Mouse (Mus musculus) megakaryocyte, embryonic 14.5 days (primary cell): ENCODE results near the gene Traf4. TPM values are rescaled to one million over a fixed set of nuclear protein-coding genes. Genes with fewer than 3 reads are reported as not detected.
"Not testable (repeated sequence)": the region's sequence is repeated elsewhere in the genome, so short reads cannot be mapped to it uniquely, and the experiment has no call there.

Source experiments
- H3K27me3 ChIP-seq: replicated peaks from 2 replicates; pipeline ENCODE3; 2012; ENCODE audit warnings: inconsistent platforms
- H3K36me3 ChIP-seq: replicated peaks from 2 replicates; pipeline ENCODE3; 2012; ENCODE audit warnings: low read length, inconsistent platforms, mixed read lengths
- H3K4me1 ChIP-seq: 2 replicates; pipeline ENCODE4 v1.6.1; 2012; ENCODE audit warnings: inconsistent platforms
- H3K4me3 ChIP-seq: replicated peaks from 2 replicates; pipeline ENCODE3; 2012; ENCODE audit warnings: moderate library complexity, mild to moderate bottlenecking, inconsistent platforms
- H3K9me3 ChIP-seq: 2 replicates; pipeline ENCODE4 v1.6.1; 2012; ENCODE audit warnings: inconsistent platforms
- FLI1 ChIP-seq: IDR thresholded peaks from 2 replicates; pipeline ENCODE4 v1.6.1; 2012; ENCODE audit warnings: low read length, inconsistent platforms, mixed read lengths
- GATA1 ChIP-seq: IDR thresholded peaks from 3 replicates; pipeline ENCODE4 v1.6.1; 2012; ENCODE audit warnings: mixed read lengths, low read length, inconsistent platforms, borderline replicate concordance
- polyA plus RNA-seq: library from polyadenylated mRNA; stranded (reverse); fragments of >175 nt; gene quantifications from 2 replicates; pipeline ENCODE4 v1.2.3, GENCODE M21; 2012; ENCODE audit warnings: low replicate concordance; ENCODE audit not compliant: insufficient read depth

Traf4 gene
- polyA plus RNA-seq, 1 experiment: 6.3 TPM

- H3K36me3 ChIP-seq: no peaks in the 10 kb centered on the region
- peaks cover 30% of the 10 kb centered on the region for H3K27me3 ChIP-seq
- H3K4me3 ChIP-seq: peak overlapping the region; percentile 91
- no peak for TF ChIP-seq FLI1
- no peak for TF ChIP-seq GATA1
- peaks cover 33% of the 10 kb centered on the region for H3K4me1 ChIP-seq
- peaks cover 9% of the 10 kb centered on the region for H3K9me3 ChIP-seq
Observed at GRCm38 (mm10) chr11:78195101-78195863, 29.9 kb upstream of the Traf4 start.

- Histone ChIP-seq H3K9me3 (peaks cover 9% of the 10 kb centered on the region), H3K36me3 (no peaks in the 10 kb centered on the region), H3K27me3 (peaks cover 37% of the 10 kb centered on the region), H3K4me3 (peak overlapping the region; percentile 91), H3K4me1 (peaks cover 37% of the 10 kb centered on the region)
- TF ChIP-seq GATA1 (no peak), FLI1 (no peak)
Observed at GRCm38 (mm10) chr11:78194411-78195100, 29.2 kb upstream of the Traf4 start.

GRCm38 (mm10) chr11:78193113-78193512, 27.7 kb upstream of the Traf4 start, which contains the start of gene Proca1:
Proca1 (plus strand) TSS chr11:78193392.
- Histone ChIP-seq H3K4me1 (peaks cover 52% of the 10 kb centered on the region), H3K4me3 (peak within 1 kb of the TSS; percentile 91), H3K27me3 (peaks cover 52% of the 10 kb centered on the region), H3K9me3 (peaks cover 9% of the 10 kb centered on the region), H3K36me3 (no peaks in the 10 kb centered on the region)
- TF ChIP-seq GATA1: no peak
- no peak for TF ChIP-seq FLI1

- no peak overlapping the region for H3K4me3 ChIP-seq
- H3K9me3 ChIP-seq: peaks cover 9% of the 10 kb centered on the region
- TF ChIP-seq GATA1: no peak
- TF ChIP-seq FLI1: no peak
- peaks cover 34% of the 10 kb centered on the region for H3K4me1 ChIP-seq
- no peaks in the 10 kb centered on the region for H3K36me3 ChIP-seq
- H3K27me3 ChIP-seq: peaks cover 68% of the 10 kb centered on the region
Observed at GRCm38 (mm10) chr11:78190041-78190440, 24.7 kb upstream of the Traf4 start.

DNA sequence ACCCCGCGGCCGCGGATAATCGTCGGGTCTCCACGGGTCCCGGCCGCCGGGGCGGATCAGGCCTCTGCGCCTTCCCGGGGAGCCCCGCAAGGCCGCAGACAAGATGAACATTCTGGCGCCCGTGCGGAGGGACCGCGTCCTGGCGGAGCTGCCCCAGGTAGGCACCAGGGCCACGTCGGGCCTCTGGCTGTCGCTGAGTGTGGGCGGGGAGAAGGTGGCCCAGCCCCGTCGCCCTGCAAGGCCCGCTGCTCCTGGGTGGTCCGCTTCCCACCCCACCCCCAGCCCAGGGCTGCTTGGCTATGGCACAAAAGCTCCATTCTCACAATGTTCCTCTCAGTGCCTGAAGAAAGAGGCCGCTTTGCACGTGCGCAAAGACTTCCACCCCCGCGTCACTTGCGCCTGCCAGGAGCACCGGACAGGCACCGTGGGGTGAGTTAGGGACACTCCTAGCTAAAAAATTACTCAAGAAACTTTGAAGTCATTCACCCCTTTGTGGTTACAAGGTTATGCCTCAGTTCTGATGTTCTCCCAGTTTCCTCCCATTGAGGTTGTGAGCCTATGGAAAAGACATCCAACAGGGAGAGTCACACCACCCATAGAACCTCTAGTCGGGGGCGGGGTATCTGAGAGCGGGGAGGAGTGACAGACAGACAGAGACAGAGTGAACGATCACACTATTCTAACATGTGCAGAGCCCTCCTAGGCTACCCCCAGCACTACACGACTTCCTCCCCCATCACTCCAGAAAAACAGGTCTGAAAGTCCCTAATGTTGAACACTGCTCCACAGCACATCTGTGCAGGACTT, 24.0 kb upstream of the Traf4 start:
- Histone ChIP-seq H3K36me3 (no peaks in the 10 kb centered on the region), H3K4me3 (peak overlapping the region; percentile 92), H3K27me3 (peaks cover 68% of the 10 kb centered on the region), H3K9me3 (peaks cover 9% of the 10 kb centered on the region), H3K4me1 (peaks cover 28% of the 10 kb centered on the region)
- TF ChIP-seq GATA1 (no peak), FLI1 (no peak)

DNA sequence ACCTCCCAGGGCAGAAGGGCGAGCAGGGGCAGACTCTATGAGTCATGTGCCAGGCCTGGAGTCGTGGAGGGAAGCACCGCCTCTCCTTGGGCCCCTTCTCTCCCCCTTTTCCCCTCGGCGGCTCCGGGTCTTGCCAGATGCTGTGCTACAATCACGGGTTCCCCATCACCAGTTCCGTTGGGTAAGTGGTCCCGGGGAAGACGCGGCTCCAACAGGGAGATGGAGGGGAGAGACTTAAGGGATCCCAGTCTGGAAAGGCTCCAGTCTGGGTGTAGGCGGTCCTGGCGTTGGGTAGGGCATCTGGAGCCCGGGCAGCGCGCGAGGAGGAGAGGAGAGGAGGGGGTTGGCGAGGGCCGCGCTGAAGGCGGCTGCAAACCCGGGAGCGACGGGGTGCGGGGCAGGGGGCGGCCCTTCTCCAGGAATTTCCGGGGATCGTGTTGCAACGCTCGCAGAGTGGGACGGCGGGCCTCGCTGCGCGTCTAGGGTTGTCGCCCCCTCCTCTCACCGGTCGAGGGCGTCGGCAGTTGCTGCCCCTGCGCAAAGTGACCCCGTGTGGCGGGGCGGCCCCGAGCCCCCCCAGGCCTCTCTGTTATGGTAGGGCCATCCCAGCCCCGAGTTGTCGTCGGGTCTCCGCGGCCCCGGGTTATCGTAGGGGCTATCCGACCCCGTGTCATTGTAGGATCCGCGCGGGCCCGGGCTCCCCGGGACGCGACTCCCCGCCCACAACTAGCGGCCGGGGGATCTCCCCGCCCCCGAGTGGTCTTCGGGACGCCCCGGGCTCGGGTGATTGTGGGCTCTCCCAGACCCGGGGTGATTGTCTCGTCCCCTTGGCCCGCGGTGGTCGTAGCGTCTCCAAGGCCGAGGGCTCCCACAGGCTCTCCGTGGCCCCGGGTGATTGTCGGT, 23.2 kb upstream of the Traf4 start, which contains the start of gene Rab34:
TSS of gene Rab34 (plus strand) at position 100 of the 903 bp plus-strand sequence.
- Histone ChIP-seq H3K4me3 (peak within 1 kb of the TSS; percentile 92), H3K4me1 (peaks cover 29% of the 10 kb centered on the region), H3K27me3 (peaks cover 64% of the 10 kb centered on the region), H3K9me3 (peaks cover 9% of the 10 kb centered on the region), H3K36me3 (no peaks in the 10 kb centered on the region)
- TF ChIP-seq FLI1 (no peak), GATA1 (no peak)

GRCm38 (mm10) chr11:78184702-78185101, 19.3 kb upstream of the Traf4 start:
- H3K9me3 ChIP-seq, H3K4me3 ChIP-seq: not testable (repeated sequence)
- peaks cover 25% of the 10 kb centered on the region for H3K36me3 ChIP-seq
- H3K4me1 ChIP-seq: peaks cover 53% of the 10 kb centered on the region
- peaks cover 32% of the 10 kb centered on the region for H3K27me3 ChIP-seq

DNA sequence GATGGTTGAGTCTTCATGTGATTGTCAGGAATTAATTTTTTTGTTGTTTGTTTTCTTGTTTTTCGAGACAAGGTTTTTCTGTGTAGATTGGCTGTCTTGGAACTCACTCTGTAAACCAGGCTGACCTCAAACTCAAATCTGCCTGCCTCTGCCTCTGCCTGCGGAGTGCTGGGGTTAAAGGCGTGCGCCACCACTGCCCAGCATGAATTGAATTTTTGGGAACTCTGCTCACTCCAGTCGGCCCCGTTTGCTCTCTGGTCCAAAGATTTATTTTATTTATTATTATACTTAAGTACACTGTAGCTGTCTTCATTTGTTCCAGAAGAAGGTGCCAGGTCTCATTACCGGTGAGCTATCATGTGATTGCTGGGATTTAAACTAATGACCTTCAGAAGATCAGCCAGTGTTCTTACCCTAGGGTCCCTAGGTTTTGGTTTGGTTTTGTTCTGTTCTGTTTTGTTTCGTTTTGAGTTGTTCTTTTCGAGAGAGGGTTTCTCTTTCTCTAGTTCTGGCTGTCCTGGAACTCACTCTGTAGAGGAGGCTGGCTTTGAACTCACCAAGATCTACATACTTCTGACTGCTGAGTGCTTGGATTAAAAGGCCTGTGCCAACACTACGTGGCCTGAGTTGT, 18.6 kb upstream of the Traf4 start:
- Histone ChIP-seq H3K27me3 (peaks cover 25% of the 10 kb centered on the region), H3K4me3 (peak overlapping the region; percentile 96), H3K36me3 (peaks cover 32% of the 10 kb centered on the region), H3K9me3 (no peaks in the 10 kb centered on the region), H3K4me1 (peaks cover 53% of the 10 kb centered on the region)
- TF ChIP-seq FLI1 (no peak), GATA1 (no peak)
